Mouse (Mus musculus): Measurements from ENCODE around the gene Gnaq. TPM values are rescaled to one million over a fixed set of nuclear protein-coding genes. Genes with fewer than 3 reads are reported as not detected.

Gnaq gene
- polyA plus RNA-seq, 1 experiment from 2014 or later, result 18.1 TPM

DNA sequence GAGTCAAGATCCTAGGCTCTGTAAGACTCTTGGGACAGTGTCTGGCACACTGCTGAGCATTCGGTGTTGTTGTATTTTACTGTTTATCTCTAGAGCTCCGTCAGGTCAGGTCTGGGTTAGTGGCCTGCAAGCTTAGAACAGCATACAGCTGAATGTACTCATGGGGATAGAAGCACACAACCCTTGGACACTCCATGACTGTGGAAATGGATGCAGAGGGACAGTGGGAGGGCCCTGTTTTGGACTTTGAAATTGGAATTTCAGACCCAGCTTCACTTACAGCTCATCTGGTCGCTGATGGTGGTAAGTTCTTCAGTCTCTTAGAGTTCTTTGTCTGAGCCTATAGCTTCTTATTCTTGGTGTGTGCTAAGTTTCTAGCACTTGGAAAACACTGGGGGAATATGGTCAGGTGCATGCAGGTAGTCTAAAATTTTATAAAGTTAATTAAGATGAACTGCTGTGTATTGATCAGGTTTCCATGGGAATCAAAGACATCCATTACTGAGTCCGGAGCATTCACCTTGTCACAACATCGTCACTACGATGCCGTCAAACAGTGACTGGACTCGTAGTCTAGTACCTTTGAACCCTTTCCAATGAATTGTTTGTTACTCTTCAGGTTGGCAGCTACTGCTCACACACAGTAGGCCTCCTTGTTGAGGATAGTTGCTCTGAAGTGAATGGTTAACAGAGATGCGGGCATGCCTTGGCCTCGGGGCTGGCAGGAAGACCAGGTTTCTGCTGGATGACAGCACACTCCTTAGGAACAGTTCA, 51.1 kb downstream of the Gnaq start:
- Histone ChIP-seq H3K27me3 (ENCODE audit: control insufficient read depth, insufficient read depth, low read length) (no peaks in the 10 kb centered on the region), H3K36me3 (ENCODE audit: control insufficient read depth, insufficient read depth, low read length) (no peaks in the 10 kb centered on the region), H3K4me3 (ENCODE audit: low read depth, low read length) (no peak overlapping the region), H3K4me1 (replicated peaks; ENCODE audit: control insufficient read depth, insufficient read depth) (peaks cover 11% of the 10 kb centered on the region), H3K27ac (replicated peaks) (no peak overlapping the region), H3K9me3 (ENCODE audit: control insufficient read depth, low read length) (no peaks in the 10 kb centered on the region), H3K9ac (ENCODE audit: low read length) (no peak overlapping the region), H3K4me2 (replicated peaks; ENCODE audit: low read depth) (no peak overlapping the region)
- TF ChIP-seq CTCF (IDR thresholded peaks at IDR 0.05; ENCODE audit: low read depth) (no peak), EP300 (optimal IDR thresholded peaks at IDR 0.05) (no peak)
- no peak for ATAC-seq (ENCODE audit: low FRiP score, low TSS enrichment)
- DNase-seq (ENCODE audit: low spot score), result no peak
- WGBS, result 70% methylated on average over 10 of the region's 10 CpGs

DNA sequence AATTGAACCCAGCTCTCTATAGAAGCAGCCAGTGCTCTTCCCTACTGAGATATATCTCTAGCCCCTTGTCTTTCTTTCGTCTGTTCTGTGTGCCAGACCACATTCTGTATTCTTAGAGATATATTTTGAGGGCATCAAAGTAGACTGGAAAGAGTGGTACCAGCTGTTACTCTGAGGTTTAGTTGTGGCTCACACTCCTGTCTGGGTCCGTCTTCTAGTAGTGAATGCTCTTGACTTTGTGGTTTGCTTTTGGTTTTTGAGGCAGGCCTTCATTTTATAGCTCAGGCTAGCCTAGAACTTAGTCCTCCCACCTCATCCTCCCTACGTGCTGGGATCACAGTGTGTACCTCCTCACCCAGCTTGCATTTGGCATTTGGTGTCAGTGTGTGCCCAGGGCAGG, 54.4 kb downstream of the Gnaq start:
- no peak for ATAC-seq (ENCODE audit: low FRiP score, low TSS enrichment)
- H3K9ac ChIP-seq (ENCODE audit: low read length), result no peak overlapping the region
- H3K27me3 ChIP-seq (ENCODE audit: control insufficient read depth, insufficient read depth, low read length), result no peaks in the 10 kb centered on the region
- WGBS, result 68% methylated on average over 3 of the region's 3 CpGs
- H3K4me3 ChIP-seq (ENCODE audit: low read depth, low read length), result no peak overlapping the region
- H3K36me3 ChIP-seq (ENCODE audit: control insufficient read depth, insufficient read depth, low read length), result no peaks in the 10 kb centered on the region
- H3K4me1 ChIP-seq (replicated peaks; ENCODE audit: control insufficient read depth, insufficient read depth), result peaks cover 11% of the 10 kb centered on the region
- no peaks in the 10 kb centered on the region for H3K9me3 ChIP-seq (ENCODE audit: control insufficient read depth, low read length)
- H3K4me2 ChIP-seq (replicated peaks; ENCODE audit: low read depth), result 0 out of 2 replicates have a peak overlapping the region, but pooled peaks have one; percentile 28
- peak overlapping the region; percentile 42 for H3K27ac ChIP-seq (replicated peaks)
- TF ChIP-seq CTCF (IDR thresholded peaks at IDR 0.05; ENCODE audit: low read depth), result no peak
- TF ChIP-seq EP300 (optimal IDR thresholded peaks at IDR 0.05), result no peak
- DNase-seq (ENCODE audit: low spot score), result no peak

DNA sequence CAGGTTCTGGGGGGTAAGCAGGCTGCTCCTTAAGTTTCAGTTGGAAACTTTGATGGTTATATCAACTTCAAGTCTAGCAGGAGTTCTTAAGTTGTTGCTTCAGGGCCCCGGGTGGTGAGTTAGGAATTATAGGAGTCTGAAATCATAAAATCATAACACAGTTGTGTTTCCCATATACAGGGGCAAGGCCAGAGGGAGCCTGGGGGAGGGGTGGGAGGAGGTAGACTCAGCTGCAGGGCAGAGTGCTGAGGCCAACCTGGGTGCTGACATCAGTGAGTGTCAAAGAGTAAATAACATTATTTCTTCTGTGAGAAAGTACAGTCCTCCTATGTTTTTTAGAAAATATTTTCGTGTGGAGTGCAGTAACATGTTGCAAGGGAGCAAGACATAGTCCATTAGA, 55.3 kb downstream of the Gnaq start:
- 21% methylated on average over 2 of the region's 2 CpGs for WGBS
- H3K9me3 ChIP-seq (ENCODE audit: control insufficient read depth, low read length), result no peaks in the 10 kb centered on the region
- TF ChIP-seq EP300 (optimal IDR thresholded peaks at IDR 0.05) (no peak), CTCF (IDR thresholded peaks at IDR 0.05; ENCODE audit: low read depth) (no peak)
- peak overlapping the region; percentile 78 for H3K27ac ChIP-seq (replicated peaks)
- H3K27me3 ChIP-seq (ENCODE audit: control insufficient read depth, insufficient read depth, low read length), result no peaks in the 10 kb centered on the region
- ATAC-seq (ENCODE audit: low FRiP score, low TSS enrichment) (peak; percentile 56; the same call in 1 of the 2 replicates), DNase-seq (ENCODE audit: low spot score) (no peak)
- H3K4me2 ChIP-seq (replicated peaks; ENCODE audit: low read depth), result no peak overlapping the region
- no peaks in the 10 kb centered on the region for H3K36me3 ChIP-seq (ENCODE audit: control insufficient read depth, insufficient read depth, low read length)
- no peak overlapping the region for H3K4me3 ChIP-seq (ENCODE audit: low read depth, low read length)
- peaks cover 11% of the 10 kb centered on the region for H3K4me1 ChIP-seq (replicated peaks; ENCODE audit: control insufficient read depth, insufficient read depth)
- H3K9ac ChIP-seq (ENCODE audit: low read length), result no peak overlapping the region

DNA sequence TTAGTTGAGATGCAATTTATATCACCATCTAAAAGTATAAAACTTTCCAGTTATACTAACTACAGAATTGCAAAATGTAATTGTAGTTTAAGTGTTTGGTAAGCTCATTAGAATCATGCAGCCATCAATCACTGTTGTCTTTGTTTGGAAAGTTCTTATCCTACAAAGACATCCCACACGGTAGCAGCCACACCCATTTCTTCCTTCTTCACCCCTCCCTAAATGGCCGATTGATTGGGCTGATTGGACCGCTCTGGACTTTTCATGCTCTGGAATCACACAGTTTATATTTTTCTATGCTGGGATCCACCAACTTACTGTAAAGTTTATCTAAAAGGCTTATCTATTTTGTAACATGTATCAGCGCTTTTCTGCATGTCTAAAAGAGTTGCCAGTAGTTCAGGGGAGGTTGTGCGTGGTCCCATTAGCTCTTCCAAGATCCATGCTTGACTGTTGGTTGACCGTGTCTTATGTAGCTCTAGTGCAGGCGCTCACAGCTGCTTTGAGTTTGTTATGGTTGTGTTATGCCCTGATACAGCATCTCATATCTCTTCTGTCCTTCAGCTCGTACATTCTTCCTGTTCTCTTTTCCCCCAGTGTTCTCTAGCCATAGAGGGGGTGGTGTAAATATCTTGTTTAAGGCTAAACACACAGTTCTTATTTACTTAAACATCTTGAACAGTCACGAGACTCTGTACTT, 56.6 kb downstream of the Gnaq start:
- Histone ChIP-seq H3K4me1 (replicated peaks; ENCODE audit: control insufficient read depth, insufficient read depth) (peaks cover 11% of the 10 kb centered on the region), H3K9me3 (ENCODE audit: control insufficient read depth, low read length) (no peaks in the 10 kb centered on the region), H3K27ac (replicated peaks) (no peak overlapping the region), H3K4me3 (ENCODE audit: low read depth, low read length) (no peak overlapping the region), H3K27me3 (ENCODE audit: control insufficient read depth, insufficient read depth, low read length) (no peaks in the 10 kb centered on the region), H3K36me3 (ENCODE audit: control insufficient read depth, insufficient read depth, low read length) (no peaks in the 10 kb centered on the region), H3K9ac (ENCODE audit: low read length) (no peak overlapping the region), H3K4me2 (replicated peaks; ENCODE audit: low read depth) (no peak overlapping the region)
- ATAC-seq (ENCODE audit: low FRiP score, low TSS enrichment), result no peak
- no peak for TF ChIP-seq EP300 (optimal IDR thresholded peaks at IDR 0.05)
- no peak for TF ChIP-seq CTCF (IDR thresholded peaks at IDR 0.05; ENCODE audit: low read depth)
- DNase-seq (ENCODE audit: low spot score), result no peak
- 44% methylated on average over 9 of the region's 9 CpGs for WGBS

DNA sequence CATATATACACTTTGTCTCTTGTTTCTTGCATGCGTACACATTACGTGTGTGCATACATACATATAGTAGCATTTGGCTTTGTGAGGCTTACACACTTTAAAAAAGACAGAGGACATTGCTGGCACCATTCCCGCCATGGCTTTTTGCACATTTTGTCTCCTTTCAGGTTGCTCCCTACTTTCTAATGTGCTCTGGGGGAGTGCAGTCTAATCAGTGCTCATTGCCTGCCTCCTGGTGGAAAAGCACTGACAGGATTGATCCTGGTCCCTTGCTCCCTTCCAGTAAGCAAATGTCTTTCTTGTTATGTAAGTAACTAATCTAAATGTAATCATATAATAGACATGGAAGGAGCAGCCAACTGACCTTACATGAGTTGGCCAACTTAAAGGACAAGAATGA, 65.5 kb downstream of the Gnaq start:
- H3K36me3 ChIP-seq (ENCODE audit: control insufficient read depth, insufficient read depth, low read length), result no peaks in the 10 kb centered on the region
- no peak overlapping the region for H3K27ac ChIP-seq (replicated peaks)
- no peak overlapping the region for H3K9ac ChIP-seq (ENCODE audit: low read length)
- TF ChIP-seq CTCF (IDR thresholded peaks at IDR 0.05; ENCODE audit: low read depth) (peak; percentile 73), EP300 (optimal IDR thresholded peaks at IDR 0.05) (no peak)
- no peak for DNase-seq (ENCODE audit: low spot score)
- H3K4me3 ChIP-seq (ENCODE audit: low read depth, low read length), result no peak overlapping the region
- WGBS, result 73% methylated on average over 3 of the region's 3 CpGs
- H3K27me3 ChIP-seq (ENCODE audit: control insufficient read depth, insufficient read depth, low read length), result no peaks in the 10 kb centered on the region
- ATAC-seq (ENCODE audit: low FRiP score, low TSS enrichment), result no peak
- H3K9me3 ChIP-seq (ENCODE audit: control insufficient read depth, low read length), result no peaks in the 10 kb centered on the region
- peaks cover 6% of the 10 kb centered on the region; the same call in 1 of the 2 replicates for H3K4me1 ChIP-seq (replicated peaks; ENCODE audit: control insufficient read depth, insufficient read depth)
- H3K4me2 ChIP-seq (replicated peaks; ENCODE audit: low read depth), result no peak overlapping the region

DNA sequence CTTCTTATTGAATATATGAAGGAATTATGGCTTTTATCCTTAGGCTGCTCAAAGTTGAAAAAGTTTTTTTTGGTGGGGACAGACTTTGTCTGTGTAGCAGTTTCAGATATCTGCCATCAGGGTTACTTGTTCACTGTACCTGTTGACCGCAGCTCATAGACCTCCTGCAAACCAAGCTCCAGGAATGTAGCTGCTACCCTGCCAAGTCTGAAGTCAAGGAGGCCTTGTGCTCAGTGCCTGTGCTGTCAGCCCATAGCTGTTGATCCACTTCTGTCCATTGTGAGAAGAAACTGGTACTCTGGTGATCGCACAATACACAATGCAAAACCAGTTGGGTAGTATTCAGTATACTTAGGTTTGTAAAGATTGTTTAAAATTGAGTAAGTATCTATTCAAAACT, 68.7 kb downstream of the Gnaq start:
- Histone ChIP-seq H3K27me3 (ENCODE audit: control insufficient read depth, insufficient read depth, low read length) (no peaks in the 10 kb centered on the region), H3K4me3 (ENCODE audit: low read depth, low read length) (no peak overlapping the region), H3K4me2 (replicated peaks; ENCODE audit: low read depth) (no peak overlapping the region), H3K9me3 (ENCODE audit: control insufficient read depth, low read length) (no peaks in the 10 kb centered on the region), H3K4me1 (replicated peaks; ENCODE audit: control insufficient read depth, insufficient read depth) (peaks cover 6% of the 10 kb centered on the region; the same call in 1 of the 2 replicates), H3K27ac (replicated peaks) (no peak overlapping the region), H3K9ac (ENCODE audit: low read length) (no peak overlapping the region), H3K36me3 (ENCODE audit: control insufficient read depth, insufficient read depth, low read length) (no peaks in the 10 kb centered on the region)
- TF ChIP-seq EP300 (optimal IDR thresholded peaks at IDR 0.05) (no peak), CTCF (IDR thresholded peaks at IDR 0.05; ENCODE audit: low read depth) (no peak)
- no peak for DNase-seq (ENCODE audit: low spot score)
- ATAC-seq (ENCODE audit: low FRiP score, low TSS enrichment), result no peak
- 96% methylated on average over 2 of the region's 2 CpGs for WGBS
